Mouse (Mus musculus) left cerebral cortex, adult 8-10 months (tissue): Measurements from ENCODE around the gene Gm3286. TPM values are rescaled to one million over a fixed set of nuclear protein-coding genes. Genes with fewer than 3 reads are reported as not detected.
"Not testable (repeated sequence)": the region's sequence is repeated elsewhere in the genome, so short reads cannot be mapped to it uniquely, and the experiment has no call there.

Experiments
- DNase-seq, 2 experiments: peaks; one replicate each; pipeline ENCODE4 v3.0.0; 2022; ENCODE audit warnings: low spot score in 2 of 2
- total RNA-seq, 4 experiments: library from RNA; stranded (reverse); gene quantifications; 2 replicates each; pipeline ENCODE4 v1.2.4; 2022

Gm3286 gene
- total RNA-seq = not detected

DNA sequence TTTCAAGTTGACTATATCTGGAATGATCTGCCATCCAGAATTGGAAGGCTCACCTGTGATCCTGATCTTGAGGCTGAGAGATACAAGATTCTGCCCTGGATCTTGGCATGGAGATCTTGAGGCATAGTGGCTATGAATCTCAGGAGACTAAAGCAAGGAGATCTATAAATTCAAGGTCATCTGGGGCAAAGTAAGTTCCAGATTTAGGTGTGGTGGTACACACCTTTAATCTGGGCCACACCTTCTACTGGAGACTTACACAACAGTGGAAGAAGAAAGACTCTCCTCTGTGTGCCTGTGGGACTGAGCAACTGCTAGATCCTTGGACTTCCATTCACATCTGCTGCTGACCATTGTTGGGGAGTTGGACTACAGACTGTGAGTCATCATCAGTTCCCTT, at the start of gene Gm3286:
Gene Gm3286, plus strand, starts transcription at position 301 of the 400 bp plus-strand sequence.
- DNase-seq = not testable (repeated sequence)

Other genes starting within 250 kb of the Gm3286 start
- gene Gm10424, start 238.0 kb upstream of the Gm3286 start, total RNA-seq = not detected
- not detected for gene Gm3259, start 204.8 kb upstream of the Gm3286 start, total RNA-seq
- not detected for gene D5Ertd577e, start 54.0 kb upstream of the Gm3286 start, total RNA-seq
- gene Gm7971, start 84.1 kb downstream of the Gm3286 start, total RNA-seq = not detected
- gene Gm7978, start 225.4 kb downstream of the Gm3286 start, total RNA-seq = not detected
- gene Gm7982, start 231.3 kb downstream of the Gm3286 start, total RNA-seq = not detected